Mouse (Mus musculus): ENCODE measurements around the gene Daam1.

DNA sequence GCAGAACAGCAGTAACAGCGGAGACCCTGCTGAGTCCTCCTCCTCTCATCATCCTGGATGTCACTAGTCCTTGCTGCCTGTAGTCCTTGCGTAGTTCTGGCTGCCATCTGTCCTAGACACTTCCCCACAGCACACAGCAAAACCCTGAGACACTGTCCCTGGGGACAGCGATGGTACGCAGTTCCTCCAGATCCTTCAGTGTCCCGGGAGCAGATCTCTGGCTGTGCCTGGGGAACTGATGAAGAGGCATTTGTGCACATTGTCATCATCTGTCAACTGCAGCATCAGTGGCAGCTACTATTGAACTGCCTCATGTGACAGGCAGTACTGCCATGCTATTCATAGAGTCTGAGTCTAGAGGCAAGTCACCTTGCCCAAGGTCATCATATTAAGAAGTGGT lies 107.6 kb downstream of the Daam1 start:
- TF ChIP-seq E2F4 (IDR thresholded peaks at IDR 0.05; ENCODE audit: insufficient read depth) (no peak), POLR2A (IDR thresholded peaks at IDR 0.05; ENCODE audit: insufficient read length, low read depth) (no peak), POLR2AphosphoS2 (IDR thresholded peaks at IDR 0.05; ENCODE audit: insufficient read length, low read depth) (no peak), MAX (IDR thresholded peaks at IDR 0.05; ENCODE audit: low read depth) (no peak), USF1 (IDR thresholded peaks at IDR 0.05; ENCODE audit: low read depth) (no peak), MYOG (IDR thresholded peaks at IDR 0.05; ENCODE audit: control insufficient read depth in 1 of 3, insufficient read depth in 1 of 3, insufficient read length in 2 of 3, low read depth in 2 of 3) (no peak)
